Mouse (Mus musculus) G1E (cell line): Measurements from ENCODE around the gene Nckap5. TPM values are rescaled to one million over a fixed set of nuclear protein-coding genes. Genes with fewer than 3 reads are reported as not detected.
A peak's percentile ranks its signal among the peaks of the same experiment; 100 is the strongest.

Experiments used
- ATAC-seq: 2 replicates; pipeline ENCODE4 v1.8.0; 2016; ENCODE audit warnings: mild to moderate bottlenecking; ENCODE audit not compliant: insufficient number of reproducible peaks, poor library complexity, low FRiP score, severe bottlenecking; ENCODE audit errors: extremely low read depth
- DNase-seq: peaks from one replicate; pipeline ENCODE4 v3.0.0; 2012; ENCODE audit warnings: low spot score
- H3K27me3 ChIP-seq: 2 replicates; pipeline ENCODE4 v1.6.1; 2012; ENCODE audit warnings: mild to moderate bottlenecking, low read length, inconsistent platforms; ENCODE audit not compliant: insufficient read depth
- H3K36me3 ChIP-seq: replicated peaks from 2 replicates; pipeline ENCODE3; 2012; ENCODE audit warnings: mild to moderate bottlenecking, inconsistent platforms
- H3K4me1 ChIP-seq: 2 replicates; pipeline ENCODE4 v1.6.1; 2012; ENCODE audit warnings: low read depth, low read length, inconsistent platforms, mixed read lengths; ENCODE audit not compliant: insufficient read depth
- H3K4me3 ChIP-seq: 2 replicates; pipeline ENCODE4 v1.5.1; 2012; ENCODE audit warnings: low read depth, mild to moderate bottlenecking, inconsistent platforms, low read length, moderate library complexity, mixed read lengths
- H3K9me3 ChIP-seq: replicated peaks from 2 replicates; pipeline ENCODE4 v1.6.1; 2012; ENCODE audit warnings: inconsistent platforms
- CTCF ChIP-seq: IDR thresholded peaks from 2 replicates; pipeline ENCODE4 v1.5.1; 2012; ENCODE audit warnings: low read depth, low read length, inconsistent platforms, mixed read lengths
- GATA1 ChIP-seq: IDR thresholded peaks from 2 replicates; pipeline ENCODE4 v1.6.1; 2012; ENCODE audit warnings: borderline replicate concordance, low read length, inconsistent platforms, mixed read lengths
- GATA2 ChIP-seq: IDR thresholded peaks from 2 replicates; pipeline ENCODE4 v1.6.1; 2012; ENCODE audit warnings: low read depth, low read length, inconsistent platforms, borderline replicate concordance
- POLR2AphosphoS5 ChIP-seq: IDR thresholded peaks from 2 replicates; pipeline ENCODE4 v1.6.1; 2012; ENCODE audit warnings: low read depth, low read length, inconsistent platforms; ENCODE audit not compliant: insufficient replicate concordance
- TAL1 ChIP-seq: conservative IDR thresholded peaks from 2 replicates; pipeline ENCODE4 v1.6.1; 2012; ENCODE audit warnings: low read depth, low read length, inconsistent platforms, mixed read lengths
- polyA plus RNA-seq: library from polyadenylated mRNA; stranded (reverse); fragments of >175 nt; gene quantifications from 2 replicates; pipeline ENCODE4 v1.2.3, GENCODE M21; 2012
- total RNA-seq, 2 experiments: library from RNA; stranded (forward) in 1 of 2; stranded (reverse) in 1 of 2; fragments of 200-1000 nt in 1 of 2; fragments of >200 nt in 1 of 2; fragmentation: Nextera tagmentation in 1 of 2; gene quantifications; 2 replicates each; pipeline ENCODE4 v1.2.3; 2014 to 2017

Nckap5 gene
- total and polyA plus RNA-seq, 3 experiments: 0.15 to 0.44 TPM; not detected in 1

DNA sequence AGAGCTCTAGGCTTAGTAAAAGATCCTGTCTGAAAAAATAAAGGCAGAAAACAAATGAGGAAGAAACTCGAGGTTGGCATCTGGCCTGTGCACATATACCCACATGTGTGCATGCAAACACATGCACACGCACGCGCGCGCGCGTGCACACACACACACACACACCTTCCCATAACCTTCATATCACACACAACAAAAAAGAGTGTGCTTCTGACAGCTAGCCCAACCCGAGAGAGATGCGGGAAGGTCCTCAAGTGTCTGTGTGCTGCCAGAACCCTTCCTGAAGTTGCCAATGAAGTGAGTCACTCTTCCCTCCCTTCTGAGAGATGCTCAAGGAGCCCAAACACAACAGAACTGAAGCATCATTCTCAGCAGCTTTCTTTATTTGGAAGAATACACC, 905.1 kb downstream of the Nckap5 start:
- H3K9me3 ChIP-seq: peaks cover 17% of the 10 kb centered on the region

DNA sequence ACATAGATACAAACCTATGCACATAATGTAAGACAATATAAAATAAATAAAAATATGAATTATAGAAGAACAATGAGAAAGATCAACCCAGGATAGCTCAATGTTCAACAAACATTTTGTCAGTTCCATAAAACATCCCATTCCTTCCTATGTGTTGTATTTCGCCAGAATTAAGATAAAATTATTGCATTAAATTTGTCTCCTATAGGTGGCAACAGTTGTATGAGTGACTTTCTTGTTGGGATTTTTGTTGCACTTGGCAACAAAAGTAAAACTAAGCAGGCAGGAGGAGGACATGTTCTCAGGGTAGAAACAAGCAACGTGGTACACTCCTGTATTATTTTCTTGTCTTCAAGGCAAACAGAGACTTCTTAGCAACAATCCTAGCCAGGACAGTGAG, 907.5 kb downstream of the Nckap5 start:
- TF ChIP-seq POLR2AphosphoS5 (no peak), GATA2 (no peak), CTCF (no peak), TAL1 (no peak), GATA1 (no peak)
- H3K4me1 ChIP-seq: peaks cover 14% of the 10 kb centered on the region
- no peak overlapping the region for H3K4me3 ChIP-seq
- ATAC-seq: no peak
- H3K27me3 ChIP-seq: no peaks in the 10 kb centered on the region
- DNase-seq: no peak
- H3K9me3 ChIP-seq: peaks cover 17% of the 10 kb centered on the region
- no peaks in the 10 kb centered on the region for H3K36me3 ChIP-seq

More for the DNA sequence above, 905.1 kb downstream of the Nckap5 start:
- Histone ChIP-seq H3K4me3 (no peak overlapping the region), H3K27me3 (no peaks in the 10 kb centered on the region), H3K4me1 (peaks cover 14% of the 10 kb centered on the region), H3K36me3 (no peaks in the 10 kb centered on the region)
- TF ChIP-seq TAL1: no peak
- no peak for TF ChIP-seq CTCF
- no peak for TF ChIP-seq GATA1
- TF ChIP-seq POLR2AphosphoS5: no peak
- TF ChIP-seq GATA2: no peak
- DNase-seq (no peak), ATAC-seq (no peak)

DNA sequence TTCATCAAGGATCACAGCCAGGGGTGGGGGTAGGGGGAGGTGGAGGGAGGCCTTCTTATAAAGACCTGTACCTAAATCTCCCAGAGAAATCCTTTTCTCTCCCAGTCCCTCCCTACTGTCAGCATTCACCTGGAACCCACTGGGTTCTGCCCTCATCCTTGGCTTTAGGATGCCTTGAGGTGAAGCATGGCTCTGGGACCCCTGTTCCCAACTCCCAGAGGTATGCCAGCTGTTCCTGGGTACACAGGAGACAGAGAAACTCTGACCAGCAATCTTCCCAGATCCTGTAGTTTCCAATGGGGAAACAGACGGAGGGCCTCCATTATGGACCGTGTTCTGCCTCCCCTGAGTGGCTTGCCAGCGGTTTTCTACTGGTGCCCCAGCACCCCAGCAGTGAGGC, 909.9 kb downstream of the Nckap5 start:
- DNase-seq (no peak), ATAC-seq (no peak)
- Histone ChIP-seq H3K27me3 (no peaks in the 10 kb centered on the region), H3K4me3 (no peak overlapping the region), H3K36me3 (no peaks in the 10 kb centered on the region), H3K9me3 (peaks cover 22% of the 10 kb centered on the region), H3K4me1 (peaks cover 7% of the 10 kb centered on the region)
- no peak for TF ChIP-seq POLR2AphosphoS5
- no peak for TF ChIP-seq GATA1
- no peak for TF ChIP-seq GATA2
- TF ChIP-seq TAL1: no peak
- no peak for TF ChIP-seq CTCF

GRCm38 (mm10) chr1:125912601-125913600, 917.7 kb downstream of the Nckap5 start, which contains the start of gene Lypd1:
Gene Lypd1 (minus strand): TSS chr1:125913101.
- Histone ChIP-seq H3K36me3 (no peaks in the 10 kb centered on the region), H3K4me1 (peaks cover 18% of the 10 kb centered on the region), H3K4me3 (peak within 1 kb of the TSS; percentile 72), H3K9me3 (peaks cover 41% of the 10 kb centered on the region), H3K27me3 (peaks cover 7% of the 10 kb centered on the region; the same call in 1 of the 2 replicates)
- TF ChIP-seq GATA1: no peak
- TF ChIP-seq POLR2AphosphoS5: no peak
- TF ChIP-seq TAL1: no peak
- TF ChIP-seq GATA2: no peak
- no peak for TF ChIP-seq CTCF
- DNase-seq: no peak
- no peak for ATAC-seq

DNA sequence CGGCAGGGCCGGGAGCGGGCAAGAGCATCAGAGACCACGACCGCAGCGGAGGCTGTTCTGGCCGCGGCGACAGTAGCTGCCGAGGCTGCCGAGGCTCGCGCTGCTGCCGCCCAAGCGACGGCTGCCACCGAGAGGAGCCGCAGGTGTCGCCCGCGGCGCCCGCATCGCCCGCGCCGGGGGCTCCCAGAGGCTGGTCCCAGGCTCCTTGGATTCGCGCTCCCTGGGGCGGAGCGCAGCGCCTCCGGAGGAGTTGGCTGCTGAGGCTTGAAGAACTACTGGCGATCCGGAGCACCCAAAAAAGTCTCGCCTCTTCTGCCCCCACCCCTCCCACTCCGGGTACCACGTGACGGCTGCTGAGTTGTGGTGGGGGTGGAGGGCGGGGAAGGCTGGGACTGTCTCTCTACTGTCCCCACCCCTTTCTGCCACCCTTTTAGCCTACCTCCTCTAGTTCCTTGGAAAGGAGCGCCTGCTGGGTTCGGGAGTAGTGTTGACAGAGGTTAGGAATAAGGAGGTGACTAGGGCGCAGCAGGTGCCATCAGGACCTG, 918.6 kb downstream of the Nckap5 start:
- H3K9me3 ChIP-seq: peaks cover 43% of the 10 kb centered on the region
- peak overlapping the region; percentile 72 for H3K4me3 ChIP-seq
- no peak for ATAC-seq
- DNase-seq: peak; percentile 45
- TF ChIP-seq POLR2AphosphoS5 (no peak), TAL1 (no peak), GATA1 (no peak), GATA2 (no peak), CTCF (no peak)
- peaks cover 17% of the 10 kb centered on the region for H3K4me1 ChIP-seq
- peaks cover 7% of the 10 kb centered on the region; the same call in 1 of the 2 replicates for H3K27me3 ChIP-seq
- no peaks in the 10 kb centered on the region for H3K36me3 ChIP-seq

GRCm38 (mm10) chr1:125911337-125911900, 919.2 kb downstream of the Nckap5 start:
- TF ChIP-seq GATA1: no peak
- TF ChIP-seq CTCF: no peak
- TF ChIP-seq TAL1: no peak
- no peak for TF ChIP-seq POLR2AphosphoS5
- no peak for TF ChIP-seq GATA2
- peaks cover 17% of the 10 kb centered on the region for H3K4me1 ChIP-seq
- DNase-seq (peak; percentile 15), ATAC-seq (no peak)
- H3K4me3 ChIP-seq: peak overlapping the region; percentile 72
- no peaks in the 10 kb centered on the region for H3K36me3 ChIP-seq
- peaks cover 7% of the 10 kb centered on the region; the same call in 1 of the 2 replicates for H3K27me3 ChIP-seq
- peaks cover 42% of the 10 kb centered on the region for H3K9me3 ChIP-seq
